In the genomic region with DNA sequence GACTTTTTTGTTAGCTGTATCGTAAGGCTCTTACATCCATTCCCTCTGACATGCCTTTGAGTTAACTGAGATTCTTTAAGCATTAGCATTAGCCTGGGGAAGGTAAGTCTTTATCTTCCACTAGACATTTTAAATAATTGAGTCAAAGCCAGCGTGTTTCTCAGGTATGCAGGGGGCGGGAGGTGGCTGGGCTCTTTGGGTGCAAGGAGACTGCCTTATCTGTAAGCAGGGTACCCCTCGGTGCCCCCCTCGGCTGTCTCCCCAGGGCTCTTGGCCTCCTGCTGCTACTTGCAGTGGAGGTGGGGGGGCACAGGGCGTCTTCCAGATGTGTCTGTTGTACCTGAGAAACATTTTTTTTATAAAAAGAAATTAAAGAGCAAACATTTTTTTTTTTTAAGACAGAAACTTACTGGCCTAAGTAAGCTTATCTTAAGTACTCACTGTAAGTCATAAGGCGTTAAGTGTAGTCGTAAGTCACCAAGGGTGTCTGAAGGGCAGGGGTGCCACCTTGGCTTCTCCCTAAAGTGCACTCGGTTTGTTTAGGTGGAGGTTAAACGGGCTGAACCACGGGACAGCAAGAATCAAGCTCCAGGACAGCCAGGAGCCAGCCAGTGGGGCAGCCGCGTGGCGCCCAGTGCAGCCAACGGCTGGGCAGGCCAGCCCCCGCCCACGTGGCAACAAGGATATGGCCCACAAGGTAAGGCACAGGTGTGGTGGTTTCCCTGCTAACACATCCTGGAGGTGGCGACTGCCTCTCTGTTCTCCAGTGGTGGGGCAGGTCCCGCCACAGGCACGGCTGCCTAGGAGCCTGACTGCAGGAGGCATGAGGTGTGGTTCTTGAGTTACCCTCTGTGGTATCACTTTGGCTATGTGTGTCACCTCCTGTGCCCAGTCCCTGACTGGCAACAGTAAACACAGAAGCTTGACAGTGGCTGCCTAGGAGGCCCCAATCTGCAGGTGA, we compare ENCODE assay signal across 13 mouse cellular contexts. TPM values are rescaled to one million over a fixed set of nuclear protein-coding genes. Genes with fewer than 3 reads are reported as not detected.
DNase-seq lines count a peak whose midpoint lies in the region; ATAC-seq and TF ChIP-seq lines count a peak whose summit lies in the region.
"Had no signal": no experiment of that assay in that cellular context is flagged by ENCODE, and none has a peak within 500 bp of the region (broad histone marks: within the 10 kb centered on the region; RNA-seq: fewer than 3 reads in every experiment).

No protein-coding gene starts in this region.

- no peak overlapping the region for H3K9ac ChIP-seq in hindbrain, embryonic 12.5 days
- no peak overlapping the region for H3K9ac ChIP-seq in hindbrain, postnatal 0 days (replicated peaks; ENCODE audit: low read length)
- H3K9ac ChIP-seq in neural tube, embryonic 13.5 days, result no peak overlapping the region
- H3K9ac ChIP-seq in neural tube, embryonic 15.5 days (replicated peaks), result no peak overlapping the region
- 0 out of 2 replicates have a peak overlapping the region, but pooled peaks have one; percentile 40 for H3K9ac ChIP-seq in lung, embryonic 16.5 days (ENCODE audit: low read length)
- H3K9ac ChIP-seq: liver, embryonic 14.5 days had no signal

- TF ChIP-seq CTCF in hindbrain, postnatal 0 days (IDR thresholded peaks at IDR 0.05; ENCODE audit: low read depth), result no peak

- no peak for ATAC-seq in hindbrain, embryonic 12.5 days (ENCODE audit: low FRiP score)
- no peak for ATAC-seq in hindbrain, postnatal 0 days
- ATAC-seq in neural tube, embryonic 13.5 days (ENCODE audit: low read depth), result no peak
- ATAC-seq in neural tube, embryonic 15.5 days (ENCODE audit: low FRiP score), result no peak
- ATAC-seq in lung, embryonic 16.5 days (ENCODE audit: low read depth), result peak; percentile 66
- ATAC-seq: activated CD4-positive, CD25-positive, alpha-beta regulatory T cell, adult 4 months had no signal

- DNase-seq in hindbrain, postnatal 0 days (ENCODE audit: low spot score), result no peak
- DNase-seq in thymus, postnatal 14 days, result no peak
- DNase-seq in right cerebral cortex, postnatal 36 days (ENCODE audit: low spot score in 2 of 2), result no peak
- DNase-seq: gastrocnemius, postnatal 10 days; layer of hippocampus, postnatal 36 days had no signal

- no peak overlapping the region for H3K4me3 ChIP-seq in hindbrain, embryonic 12.5 days
- H3K4me3 ChIP-seq in hindbrain, postnatal 0 days (ENCODE audit: low read length), result no peak overlapping the region
- H3K4me3 ChIP-seq in neural tube, embryonic 13.5 days, result no peak overlapping the region
- H3K4me3 ChIP-seq in neural tube, embryonic 15.5 days (replicated peaks), result no peak overlapping the region
- no peak overlapping the region for H3K4me3 ChIP-seq in lung, embryonic 16.5 days (ENCODE audit: low read length)

- H3K9me3 ChIP-seq in hindbrain, embryonic 12.5 days (replicated peaks), result no peaks in the 10 kb centered on the region
- no peaks in the 10 kb centered on the region for H3K9me3 ChIP-seq in hindbrain, postnatal 0 days (ENCODE audit: low read length)
- no peaks in the 10 kb centered on the region for H3K9me3 ChIP-seq in neural tube, embryonic 13.5 days
- no peaks in the 10 kb centered on the region for H3K9me3 ChIP-seq in neural tube, embryonic 15.5 days (replicated peaks)
- no peaks in the 10 kb centered on the region for H3K9me3 ChIP-seq in lung, embryonic 16.5 days (ENCODE audit: control insufficient read depth, low read length)
- H3K9me3 ChIP-seq: G1E had no signal

- 94% methylated on average over 20 of the region's 20 CpGs for WGBS in hindbrain, embryonic 12.5 days
- WGBS in hindbrain, postnatal 0 days, result 88% methylated on average over 20 of the region's 20 CpGs
- WGBS in neural tube, embryonic 13.5 days, result 89% methylated on average over 20 of the region's 20 CpGs
- 90% methylated on average over 20 of the region's 20 CpGs for WGBS in neural tube, embryonic 15.5 days
- 68% methylated on average over 20 of the region's 20 CpGs for WGBS in lung, embryonic 16.5 days

- no peak overlapping the region for H3K4me2 ChIP-seq in hindbrain, embryonic 12.5 days (replicated peaks)
- no peak overlapping the region for H3K4me2 ChIP-seq in hindbrain, postnatal 0 days (ENCODE audit: low read depth, low read length)
- no peak overlapping the region for H3K4me2 ChIP-seq in neural tube, embryonic 13.5 days
- H3K4me2 ChIP-seq in neural tube, embryonic 15.5 days, result no peak overlapping the region
- no peak overlapping the region for H3K4me2 ChIP-seq in lung, embryonic 16.5 days (ENCODE audit: low read depth, low read length)

- 0 out of 2 replicates have a peak overlapping the region, but pooled peaks have one; percentile 1 for H3K27ac ChIP-seq in hindbrain, embryonic 12.5 days
- no peak overlapping the region for H3K27ac ChIP-seq in hindbrain, postnatal 0 days
- H3K27ac ChIP-seq in neural tube, embryonic 13.5 days (replicated peaks), result peak overlapping the region; percentile 71
- H3K27ac ChIP-seq in neural tube, embryonic 15.5 days (replicated peaks), result no peak overlapping the region
- H3K27ac ChIP-seq in lung, embryonic 16.5 days (ENCODE audit: low read length), result peak overlapping the region; percentile 95
- H3K27ac ChIP-seq: liver, embryonic 14.5 days had no signal

- H3K27me3 ChIP-seq in hindbrain, embryonic 12.5 days, result no peaks in the 10 kb centered on the region
- no peaks in the 10 kb centered on the region for H3K27me3 ChIP-seq in hindbrain, postnatal 0 days (ENCODE audit: insufficient read depth, low read length)
- no peaks in the 10 kb centered on the region for H3K27me3 ChIP-seq in neural tube, embryonic 13.5 days
- no peaks in the 10 kb centered on the region for H3K27me3 ChIP-seq in neural tube, embryonic 15.5 days (replicated peaks)
- H3K27me3 ChIP-seq in lung, embryonic 16.5 days (ENCODE audit: control insufficient read depth, insufficient read depth, low read depth, low read length), result no peaks in the 10 kb centered on the region

- H3K36me3 ChIP-seq in hindbrain, embryonic 12.5 days, result peaks cover 95% of the 10 kb centered on the region
- peaks cover 53% of the 10 kb centered on the region for H3K36me3 ChIP-seq in hindbrain, postnatal 0 days (ENCODE audit: insufficient read depth, low read length)
- peaks cover 95% of the 10 kb centered on the region for H3K36me3 ChIP-seq in neural tube, embryonic 13.5 days
- peaks cover 90% of the 10 kb centered on the region for H3K36me3 ChIP-seq in neural tube, embryonic 15.5 days
- peaks cover 64% of the 10 kb centered on the region for H3K36me3 ChIP-seq in lung, embryonic 16.5 days (ENCODE audit: control insufficient read depth, insufficient read depth, low read length)

- peaks cover 12% of the 10 kb centered on the region; the same call in 1 of the 2 replicates for H3K4me1 ChIP-seq in hindbrain, embryonic 12.5 days
- no peaks in the 10 kb centered on the region for H3K4me1 ChIP-seq in hindbrain, postnatal 0 days (ENCODE audit: insufficient read depth, low read length)
- H3K4me1 ChIP-seq in neural tube, embryonic 13.5 days (replicated peaks), result peaks cover 10% of the 10 kb centered on the region
- peaks cover 9% of the 10 kb centered on the region for H3K4me1 ChIP-seq in neural tube, embryonic 15.5 days
- H3K4me1 ChIP-seq in lung, embryonic 16.5 days (replicated peaks; ENCODE audit: control insufficient read depth, insufficient read depth, low read length), result peaks cover 16% of the 10 kb centered on the region

RNA-seq across cellular contexts. Expression of a gene that starts 9.5 kb away (rescaled TPM):
- 530 and 668 TPM in 2 replicates for polyA plus RNA-seq in hindbrain, embryonic 12.5 days (2016; fragmentation: Nextera tagmentation; extraction: Ambion mirVana)
- 1,031 and 1,483 TPM in 2 replicates for total RNA-seq in hindbrain, postnatal 0 days (2014; rRNA removed)
- polyA plus RNA-seq in hindbrain, postnatal 0 days (2015; fragmentation: Nextera tagmentation; extraction: Ambion mirVana), result 676 and 682 TPM in 2 replicates
- 573 and 601 TPM in 2 replicates for polyA plus RNA-seq in neural tube, embryonic 13.5 days (2015; fragmentation: Nextera tagmentation; extraction: Ambion mirVana)
- 544 and 638 TPM in 2 replicates for polyA plus RNA-seq in neural tube, embryonic 15.5 days (2015; fragmentation: Nextera tagmentation; extraction: Ambion mirVana)
- 915 and 939 TPM in 2 replicates for polyA plus RNA-seq in lung, embryonic 16.5 days (2015; fragmentation: Nextera tagmentation; extraction: Ambion mirVana)

RNA-seq across cellular contexts. Expression of a gene that starts 13.0 kb away (rescaled TPM):
- 170 and 191 TPM in 2 replicates for polyA plus RNA-seq in hindbrain, embryonic 12.5 days (2016; fragmentation: Nextera tagmentation; extraction: Ambion mirVana)
- total RNA-seq in hindbrain, postnatal 0 days (2014; rRNA removed), result 358 and 374 TPM in 2 replicates
- 81.3 and 97.6 TPM in 2 replicates for polyA plus RNA-seq in hindbrain, postnatal 0 days (2015; fragmentation: Nextera tagmentation; extraction: Ambion mirVana)
- 153 and 156 TPM in 2 replicates for polyA plus RNA-seq in neural tube, embryonic 13.5 days (2015; fragmentation: Nextera tagmentation; extraction: Ambion mirVana)
- 122 and 144 TPM in 2 replicates for polyA plus RNA-seq in neural tube, embryonic 15.5 days (2015; fragmentation: Nextera tagmentation; extraction: Ambion mirVana)
- 0.67 and 0.88 TPM in 2 replicates for polyA plus RNA-seq in lung, embryonic 16.5 days (2015; fragmentation: Nextera tagmentation; extraction: Ambion mirVana)
- total RNA-seq: monocyte, adult 5-6 weeks had no signal

RNA-seq across cellular contexts. Expression of a gene that starts 21.5 kb away (rescaled TPM):
- 67.1 and 76.9 TPM in 2 replicates for polyA plus RNA-seq in hindbrain, embryonic 12.5 days (2016; fragmentation: Nextera tagmentation; extraction: Ambion mirVana)
- 79.1 and 104 TPM in 2 replicates for total RNA-seq in hindbrain, postnatal 0 days (2014; rRNA removed)
- 38.5 and 39.4 TPM in 2 replicates for polyA plus RNA-seq in hindbrain, postnatal 0 days (2015; fragmentation: Nextera tagmentation; extraction: Ambion mirVana)
- 59.8 and 66.5 TPM in 2 replicates for polyA plus RNA-seq in neural tube, embryonic 13.5 days (2015; fragmentation: Nextera tagmentation; extraction: Ambion mirVana)
- 48.6 and 50.4 TPM in 2 replicates for polyA plus RNA-seq in neural tube, embryonic 15.5 days (2015; fragmentation: Nextera tagmentation; extraction: Ambion mirVana)
- 45.4 and 50.6 TPM in 2 replicates for polyA plus RNA-seq in lung, embryonic 16.5 days (2015; fragmentation: Nextera tagmentation; extraction: Ambion mirVana)

RNA-seq across cellular contexts. Expression of a gene that starts 21.9 kb away (rescaled TPM):
- polyA plus RNA-seq in hindbrain, embryonic 12.5 days (2016; fragmentation: Nextera tagmentation; extraction: Ambion mirVana), result 26.6 and 29.6 TPM in 2 replicates
- total RNA-seq in hindbrain, postnatal 0 days (2014; rRNA removed), result 40.9 and 44.5 TPM in 2 replicates
- polyA plus RNA-seq in hindbrain, postnatal 0 days (2015; fragmentation: Nextera tagmentation; extraction: Ambion mirVana), result 32.4 and 35.9 TPM in 2 replicates
- 31.2 and 33.0 TPM in 2 replicates for polyA plus RNA-seq in neural tube, embryonic 13.5 days (2015; fragmentation: Nextera tagmentation; extraction: Ambion mirVana)
- polyA plus RNA-seq in neural tube, embryonic 15.5 days (2015; fragmentation: Nextera tagmentation; extraction: Ambion mirVana), result 27.9 and 34.6 TPM in 2 replicates
- 27.5 and 32.8 TPM in 2 replicates for polyA plus RNA-seq in lung, embryonic 16.5 days (2015; fragmentation: Nextera tagmentation; extraction: Ambion mirVana)
- total RNA-seq: G1E had no signal

RNA-seq across cellular contexts. Expression of a gene that starts 33.8 kb away (rescaled TPM):
- polyA plus RNA-seq in hindbrain, embryonic 12.5 days (2016; fragmentation: Nextera tagmentation; extraction: Ambion mirVana), result 177 and 220 TPM in 2 replicates
- total RNA-seq in hindbrain, postnatal 0 days (2014; rRNA removed), result 246 and 291 TPM in 2 replicates
- 410 and 430 TPM in 2 replicates for polyA plus RNA-seq in hindbrain, postnatal 0 days (2015; fragmentation: Nextera tagmentation; extraction: Ambion mirVana)
- 250 and 275 TPM in 2 replicates for polyA plus RNA-seq in neural tube, embryonic 13.5 days (2015; fragmentation: Nextera tagmentation; extraction: Ambion mirVana)
- 353 and 368 TPM in 2 replicates for polyA plus RNA-seq in neural tube, embryonic 15.5 days (2015; fragmentation: Nextera tagmentation; extraction: Ambion mirVana)
- polyA plus RNA-seq in lung, embryonic 16.5 days (2015; fragmentation: Nextera tagmentation; extraction: Ambion mirVana), result 313 and 320 TPM in 2 replicates

Comparison
In these comparisons a context has a peak if more than half of its experiments do, and no peak if none do; other contexts are left out.
1. H3K27ac ChIP-seq: peak in hindbrain, embryonic 12.5 days (single experiment), neural tube, embryonic 13.5 days (single experiment) and lung, embryonic 16.5 days (single experiment); none in hindbrain, postnatal 0 days (single experiment) and neural tube, embryonic 15.5 days (single experiment).
2. RNA of a gene that starts 13.0 kb away (polyA plus RNA-seq): 170 to 191 TPM in hindbrain, embryonic 12.5 days, 153 to 156 TPM in neural tube, embryonic 13.5 days, 122 to 144 TPM in neural tube, embryonic 15.5 days and 81.3 to 97.6 TPM in hindbrain, postnatal 0 days; 0.67 to 0.88 TPM in lung, embryonic 16.5 days; every median in the first group is over 10 times any median in the second.